Mouse (Mus musculus): ENCODE data around the gene Ints13. TPM values are rescaled to one million over a fixed set of nuclear protein-coding genes. Genes with fewer than 3 reads are reported as not detected.

Gene Ints13
- polyA plus RNA-seq, 1 experiment from 2014 or later: 59.7 TPM

GRCm38 (mm10) chr6:146537111-146537510 is 40.5 kb downstream of the Ints13 start:
- no peak overlapping the region for H3K27ac ChIP-seq
- WGBS: 52% methylated on average over 4 of the region's 4 CpGs
- no peaks in the 10 kb centered on the region for H3K4me1 ChIP-seq (replicated peaks)
- no peak overlapping the region for H3K9ac ChIP-seq
- H3K4me3 ChIP-seq (replicated peaks): no peak overlapping the region
- H3K36me3 ChIP-seq: no peaks in the 10 kb centered on the region
- no peaks in the 10 kb centered on the region for H3K9me3 ChIP-seq
- ATAC-seq: peak; percentile 65
- no peak overlapping the region for H3K4me2 ChIP-seq (replicated peaks)
- H3K27me3 ChIP-seq (replicated peaks): no peaks in the 10 kb centered on the region

GRCm38 (mm10) chr6:146535501-146535900 is 42.1 kb downstream of the Ints13 start:
- H3K4me1 ChIP-seq (replicated peaks): peaks cover 5% of the 10 kb centered on the region; the same call in 1 of the 2 replicates
- H3K27me3 ChIP-seq (replicated peaks): no peaks in the 10 kb centered on the region
- H3K9ac ChIP-seq: no peak overlapping the region
- no peak overlapping the region for H3K4me3 ChIP-seq (replicated peaks)
- H3K36me3 ChIP-seq: no peaks in the 10 kb centered on the region
- 94% methylated on average over 5 of the region's 5 CpGs for WGBS
- H3K4me2 ChIP-seq (replicated peaks): no peak overlapping the region
- no peaks in the 10 kb centered on the region for H3K9me3 ChIP-seq
- no peak for ATAC-seq
- no peak overlapping the region for H3K27ac ChIP-seq

- WGBS: 89% methylated on average over 4 of the region's 4 CpGs
These were observed 44.5 kb downstream of the Ints13 start for GRCm38 (mm10) chr6:146533146-146533545.

GRCm38 (mm10) chr6:146530769-146531168 is 46.9 kb downstream of the Ints13 start:
- no peaks in the 10 kb centered on the region for H3K27me3 ChIP-seq (replicated peaks)
- 23% methylated on average over 5 of the region's 5 CpGs for WGBS

More at GRCm38 (mm10) chr6:146533146-146533545, 44.5 kb downstream of the Ints13 start:
- no peaks in the 10 kb centered on the region for H3K9me3 ChIP-seq
- no peak for ATAC-seq
- H3K27ac ChIP-seq: no peak overlapping the region
- H3K36me3 ChIP-seq: no peaks in the 10 kb centered on the region
- H3K4me3 ChIP-seq (replicated peaks): no peak overlapping the region
- peaks cover 10% of the 10 kb centered on the region; the same call in 1 of the 2 replicates for H3K4me1 ChIP-seq (replicated peaks)
- H3K4me2 ChIP-seq (replicated peaks): no peak overlapping the region
- H3K27me3 ChIP-seq (replicated peaks): no peaks in the 10 kb centered on the region
- no peak overlapping the region for H3K9ac ChIP-seq

GRCm38 (mm10) chr6:146530363-146530762 is 47.3 kb downstream of the Ints13 start:
- ATAC-seq: peak; percentile 71

More at GRCm38 (mm10) chr6:146530769-146531168, 46.9 kb downstream of the Ints13 start:
- Histone ChIP-seq H3K4me1 (replicated peaks) (peaks cover 10% of the 10 kb centered on the region; the same call in 1 of the 2 replicates), H3K36me3 (no peaks in the 10 kb centered on the region), H3K4me2 (replicated peaks) (no peak overlapping the region), H3K9me3 (no peaks in the 10 kb centered on the region), H3K9ac (no peak overlapping the region), H3K27ac (no peak overlapping the region), H3K4me3 (replicated peaks) (no peak overlapping the region)
- peak; percentile 92 for ATAC-seq

GRCm38 (mm10) chr6:146527537-146527936 is 50.1 kb downstream of the Ints13 start:
- no peaks in the 10 kb centered on the region for H3K9me3 ChIP-seq
- WGBS: 78% methylated on average over 2 of the region's 2 CpGs
- no peak overlapping the region for H3K4me3 ChIP-seq (replicated peaks)
- no peaks in the 10 kb centered on the region for H3K36me3 ChIP-seq
- ATAC-seq: no peak
- H3K27me3 ChIP-seq (replicated peaks): no peaks in the 10 kb centered on the region
- H3K27ac ChIP-seq: no peak overlapping the region
- no peak overlapping the region for H3K4me2 ChIP-seq (replicated peaks)
- no peak overlapping the region for H3K9ac ChIP-seq
- H3K4me1 ChIP-seq (replicated peaks): peaks cover 10% of the 10 kb centered on the region; the same call in 1 of the 2 replicates

More at GRCm38 (mm10) chr6:146530363-146530762, 47.3 kb downstream of the Ints13 start:
- H3K9ac ChIP-seq: no peak overlapping the region
- no peaks in the 10 kb centered on the region for H3K36me3 ChIP-seq
- peaks cover 10% of the 10 kb centered on the region; the same call in 1 of the 2 replicates for H3K4me1 ChIP-seq (replicated peaks)
- WGBS: 19% methylated on average over 7 of the region's 7 CpGs
- no peak overlapping the region for H3K4me2 ChIP-seq (replicated peaks)
- no peak overlapping the region for H3K27ac ChIP-seq
- H3K9me3 ChIP-seq: no peaks in the 10 kb centered on the region
- H3K27me3 ChIP-seq (replicated peaks): no peaks in the 10 kb centered on the region
- no peak overlapping the region for H3K4me3 ChIP-seq (replicated peaks)

- WGBS: 83% methylated on average over 2 of the region's 2 CpGs
- H3K4me1 ChIP-seq (replicated peaks): peaks cover 5% of the 10 kb centered on the region; the same call in 1 of the 2 replicates
- no peak overlapping the region for H3K9ac ChIP-seq
- no peaks in the 10 kb centered on the region for H3K27me3 ChIP-seq (replicated peaks)
- H3K4me2 ChIP-seq (replicated peaks): no peak overlapping the region
- H3K36me3 ChIP-seq: no peaks in the 10 kb centered on the region
- H3K4me3 ChIP-seq (replicated peaks): no peak overlapping the region
- H3K27ac ChIP-seq: no peak overlapping the region
- H3K9me3 ChIP-seq: no peaks in the 10 kb centered on the region
- no peak for ATAC-seq
These were observed 52.1 kb downstream of the Ints13 start for GRCm38 (mm10) chr6:146525500-146525899.

- Histone ChIP-seq H3K9me3 (no peaks in the 10 kb centered on the region), H3K27me3 (replicated peaks) (no peaks in the 10 kb centered on the region), H3K4me2 (replicated peaks) (no peak overlapping the region), H3K36me3 (no peaks in the 10 kb centered on the region), H3K9ac (no peak overlapping the region), H3K27ac (no peak overlapping the region), H3K4me3 (replicated peaks) (no peak overlapping the region), H3K4me1 (replicated peaks) (no peaks in the 10 kb centered on the region)
- ATAC-seq: no peak
- 81% methylated on average over 5 of the region's 5 CpGs for WGBS
These were observed 56.0 kb downstream of the Ints13 start for GRCm38 (mm10) chr6:146521456-146522245.

- Histone ChIP-seq H3K27me3 (replicated peaks) (no peaks in the 10 kb centered on the region), H3K27ac (no peak overlapping the region), H3K4me2 (replicated peaks) (no peak overlapping the region), H3K36me3 (no peaks in the 10 kb centered on the region), H3K4me1 (replicated peaks) (no peaks in the 10 kb centered on the region), H3K4me3 (replicated peaks) (no peak overlapping the region), H3K9ac (no peak overlapping the region), H3K9me3 (no peaks in the 10 kb centered on the region)
- no peak for ATAC-seq
- 70% methylated on average over 2 of the region's 2 CpGs for WGBS
These were observed 58.6 kb downstream of the Ints13 start for GRCm38 (mm10) chr6:146519019-146519418.

GRCm38 (mm10) chr6:146515936-146516335 is 61.7 kb downstream of the Ints13 start:
- no peak for ATAC-seq

GRCm38 (mm10) chr6:146514531-146514948 is 63.1 kb downstream of the Ints13 start:
- Histone ChIP-seq H3K4me3 (replicated peaks) (no peak overlapping the region), H3K27ac (no peak overlapping the region), H3K27me3 (replicated peaks) (no peaks in the 10 kb centered on the region), H3K9me3 (no peaks in the 10 kb centered on the region), H3K4me2 (replicated peaks) (no peak overlapping the region), H3K4me1 (replicated peaks) (no peaks in the 10 kb centered on the region), H3K36me3 (no peaks in the 10 kb centered on the region), H3K9ac (no peak overlapping the region)
- WGBS: 59% methylated on average over 7 of the region's 7 CpGs
- no peak for ATAC-seq

More at GRCm38 (mm10) chr6:146515936-146516335, 61.7 kb downstream of the Ints13 start:
- Histone ChIP-seq H3K4me2 (replicated peaks) (no peak overlapping the region), H3K4me1 (replicated peaks) (no peaks in the 10 kb centered on the region), H3K27ac (no peak overlapping the region), H3K9ac (no peak overlapping the region), H3K27me3 (replicated peaks) (no peaks in the 10 kb centered on the region), H3K9me3 (no peaks in the 10 kb centered on the region), H3K4me3 (replicated peaks) (no peak overlapping the region), H3K36me3 (no peaks in the 10 kb centered on the region)
- WGBS: 68% methylated on average over 6 of the region's 6 CpGs

- WGBS: 45% methylated on average over 5 of the region's 5 CpGs
- ATAC-seq: no peak
- H3K4me3 ChIP-seq (replicated peaks): no peak overlapping the region
- no peak overlapping the region for H3K4me2 ChIP-seq (replicated peaks)
- no peaks in the 10 kb centered on the region for H3K4me1 ChIP-seq (replicated peaks)
- H3K9ac ChIP-seq: no peak overlapping the region
- no peaks in the 10 kb centered on the region for H3K36me3 ChIP-seq
- H3K9me3 ChIP-seq: no peaks in the 10 kb centered on the region
- no peak overlapping the region for H3K27ac ChIP-seq
- H3K27me3 ChIP-seq (replicated peaks): no peaks in the 10 kb centered on the region
These were observed 63.7 kb downstream of the Ints13 start for GRCm38 (mm10) chr6:146513899-146514298.

GRCm38 (mm10) chr6:146513384-146513783 is 64.3 kb downstream of the Ints13 start:
- WGBS: 81% methylated on average over 8 of the region's 8 CpGs
- H3K9ac ChIP-seq: no peak overlapping the region
- no peak overlapping the region for H3K27ac ChIP-seq
- H3K27me3 ChIP-seq (replicated peaks): no peaks in the 10 kb centered on the region
- ATAC-seq: no peak
- no peaks in the 10 kb centered on the region for H3K9me3 ChIP-seq
- H3K4me2 ChIP-seq (replicated peaks): no peak overlapping the region
- H3K4me3 ChIP-seq (replicated peaks): no peak overlapping the region
- no peaks in the 10 kb centered on the region for H3K4me1 ChIP-seq (replicated peaks)
- H3K36me3 ChIP-seq: no peaks in the 10 kb centered on the region
